Mouse (Mus musculus) neural tube, embryonic 12.5 days (tissue): ENCODE measurements at regions not wholly inside any gene's neighbourhood (a gene's known extent, or its start where the extent isn't known, plus 50 kb on each side); places are given as distances from the start of the nearest gene placed in this dataset.
A peak's percentile ranks its signal among the peaks of the same experiment; 100 is the strongest.

Experiments used
- ATAC-seq: fragments of 200-750 bp; cut with Nextera tagmentation; 2 replicates; pipeline ENCODE4 v1.8.0; 2017; ENCODE audit warnings: low read depth, mild to moderate bottlenecking, moderate TSS enrichment, moderate library complexity; ENCODE audit not compliant: low FRiP score
- H3K27ac ChIP-seq: fragments of 300-500 bp; sonication (generic); 2 replicates; pipeline ENCODE4 v1.5.1; 2016
- H3K27me3 ChIP-seq: fragments of 300-500 bp; sonication (generic); replicated peaks from 2 replicates; pipeline ENCODE4 v1.6.1; 2016; ENCODE audit warnings: mild to moderate bottlenecking
- H3K36me3 ChIP-seq: fragments of 300-500 bp; sonication (generic); 2 replicates; pipeline ENCODE4 v1.6.1; 2016; ENCODE audit warnings: mild to moderate bottlenecking
- H3K4me1 ChIP-seq: fragments of 300-500 bp; sonication (generic); 2 replicates; pipeline ENCODE4 v1.6.1; 2016
- H3K4me2 ChIP-seq: fragments of 300-500 bp; sonication (generic); replicated peaks from 2 replicates; pipeline ENCODE4 v1.6.1; 2016; ENCODE audit warnings: mild to moderate bottlenecking
- H3K4me3 ChIP-seq: fragments of 300-500 bp; sonication (generic); 2 replicates; pipeline ENCODE4 v1.5.1; 2016
- H3K9ac ChIP-seq: fragments of 300-500 bp; sonication (generic); 2 replicates; pipeline ENCODE4 v1.6.1; 2016; ENCODE audit warnings: mild to moderate bottlenecking
- H3K9me3 ChIP-seq: fragments of 300-500 bp; sonication (generic); 2 replicates; pipeline ENCODE4 v1.6.1; 2016; ENCODE audit warnings: mild to moderate bottlenecking
- WGBS: fragments of 180-500 bp; shearing (Covaris S2); methylation state at CpG from one replicate; pipeline ENCODE4 v1.1.7; 2016; 5-methylcytosine and 5-hydroxymethylcytosine counted together

- no peaks in the 10 kb centered on the region for H3K9me3 ChIP-seq
- H3K36me3 ChIP-seq = no peaks in the 10 kb centered on the region
- ATAC-seq = no peak
- H3K9ac ChIP-seq = no peak overlapping the region
- no peaks in the 10 kb centered on the region for H3K27me3 ChIP-seq
- H3K4me3 ChIP-seq = no peak overlapping the region
- no peak overlapping the region for H3K27ac ChIP-seq
- WGBS = 81% methylated on average over 4 of the region's 4 CpGs
- no peaks in the 10 kb centered on the region for H3K4me1 ChIP-seq
- no peak overlapping the region for H3K4me2 ChIP-seq
Measured at GRCm38 (mm10) chr8:7760987-7761386, 900.1 kb downstream of the Efnb2 start.

- no peaks in the 10 kb centered on the region for H3K36me3 ChIP-seq
- H3K4me2 ChIP-seq = no peak overlapping the region
- H3K9ac ChIP-seq = no peak overlapping the region
- no peaks in the 10 kb centered on the region for H3K27me3 ChIP-seq
- ATAC-seq = no peak
- no peak overlapping the region for H3K4me3 ChIP-seq
- WGBS = 82% methylated on average over 2 of the region's 2 CpGs
- H3K9me3 ChIP-seq = no peaks in the 10 kb centered on the region
- no peaks in the 10 kb centered on the region for H3K4me1 ChIP-seq
- H3K27ac ChIP-seq = no peak overlapping the region
Measured at GRCm38 (mm10) chr8:7732726-7733125, 928.3 kb downstream of the Efnb2 start.

DNA sequence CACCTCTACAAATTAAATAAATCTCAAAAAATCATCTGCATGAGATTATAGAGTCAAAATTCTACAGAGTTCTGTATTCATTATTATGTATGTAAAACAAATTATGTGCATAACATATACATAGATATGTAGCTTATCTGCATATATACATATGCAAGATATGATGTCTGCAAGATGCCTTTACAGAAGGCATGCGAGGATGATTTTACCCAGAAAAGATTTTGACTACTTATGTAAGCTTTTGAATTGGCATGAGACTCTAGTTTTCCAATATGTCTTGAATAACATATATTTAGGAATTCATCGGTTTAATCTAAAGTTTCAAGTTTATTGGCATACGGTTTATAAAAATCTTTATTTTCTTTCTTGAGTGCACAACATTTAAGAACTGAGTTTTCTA is 939.2 kb downstream of the Efnb2 start:
- Histone ChIP-seq H3K27me3 (no peaks in the 10 kb centered on the region), H3K4me1 (no peaks in the 10 kb centered on the region), H3K4me3 (no peak overlapping the region), H3K9ac (no peak overlapping the region), H3K9me3 (no peaks in the 10 kb centered on the region), H3K36me3 (no peaks in the 10 kb centered on the region), H3K4me2 (no peak overlapping the region), H3K27ac (no peak overlapping the region)
- no peak for ATAC-seq
- WGBS = 96% methylated on average over 3 of the region's 3 CpGs

DNA sequence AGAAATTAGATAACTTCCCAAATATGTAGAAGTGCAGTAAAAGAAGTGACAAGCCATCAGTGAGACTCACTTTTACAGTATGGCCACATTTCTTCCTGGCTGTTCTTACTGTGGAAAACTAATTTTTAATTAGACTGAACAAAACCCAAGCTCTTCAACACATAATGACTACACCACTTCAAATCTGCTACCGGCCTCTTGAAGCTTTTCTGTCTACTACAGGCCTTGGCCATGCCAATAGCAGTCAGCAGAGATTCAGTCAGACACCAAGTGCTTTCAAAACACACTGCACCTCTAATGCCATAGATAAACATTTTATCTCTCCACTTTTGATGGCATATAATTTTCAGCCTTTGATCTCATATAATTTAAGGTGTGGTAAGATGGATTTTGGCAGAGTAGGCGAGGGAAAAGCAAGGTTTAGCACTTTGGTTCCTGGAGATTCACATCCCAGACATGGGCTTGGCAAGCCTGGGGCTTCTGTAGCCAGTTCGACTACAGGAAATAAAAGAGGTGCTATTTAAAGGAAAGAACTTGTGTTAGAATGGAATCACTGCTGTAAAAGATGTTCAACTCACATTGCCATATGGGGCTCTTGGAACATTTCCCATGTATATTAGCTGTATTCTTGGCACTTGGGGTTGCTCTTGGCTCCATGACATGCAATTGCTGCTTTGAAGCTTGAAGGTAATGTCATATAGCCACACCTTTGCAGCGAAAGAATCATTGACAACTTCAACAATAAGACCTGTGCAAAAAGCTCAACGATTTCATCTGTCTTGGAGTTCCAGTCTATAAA is 941.9 kb downstream of the Efnb2 start:
- WGBS = 88% methylated on average over 5 of the region's 5 CpGs

DNA sequence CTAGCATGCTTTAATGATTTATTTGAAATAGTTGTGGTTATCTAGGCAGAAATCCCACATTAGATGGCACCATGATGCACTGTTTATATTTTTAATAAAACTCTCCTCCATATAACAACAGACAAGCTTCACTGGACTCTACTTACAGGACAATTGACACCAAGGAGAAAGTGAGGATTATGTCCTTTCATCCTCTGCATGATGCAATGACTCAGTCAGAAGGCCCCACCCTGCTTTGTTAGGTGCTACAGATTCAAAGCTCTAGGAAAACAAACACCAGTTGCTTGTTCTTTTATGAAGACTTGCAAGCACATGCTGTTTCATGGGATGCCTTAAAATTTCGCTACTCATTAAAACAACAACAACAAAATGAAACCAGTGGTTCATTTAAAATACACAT is 950.3 kb downstream of the Efnb2 start:
- no peaks in the 10 kb centered on the region for H3K36me3 ChIP-seq
- 63% methylated on average over 1 of the region's 1 CpGs for WGBS
- no peaks in the 10 kb centered on the region for H3K4me1 ChIP-seq
- no peak overlapping the region for H3K4me2 ChIP-seq
- H3K9me3 ChIP-seq = no peaks in the 10 kb centered on the region
- H3K9ac ChIP-seq = no peak overlapping the region
- H3K4me3 ChIP-seq = no peak overlapping the region
- no peaks in the 10 kb centered on the region for H3K27me3 ChIP-seq
- ATAC-seq = no peak
- H3K27ac ChIP-seq = no peak overlapping the region

More for the DNA sequence above, 941.9 kb downstream of the Efnb2 start:
- no peaks in the 10 kb centered on the region for H3K27me3 ChIP-seq
- H3K4me1 ChIP-seq = no peaks in the 10 kb centered on the region
- no peak overlapping the region for H3K4me3 ChIP-seq
- H3K9me3 ChIP-seq = no peaks in the 10 kb centered on the region
- no peak overlapping the region for H3K9ac ChIP-seq
- H3K27ac ChIP-seq = no peak overlapping the region
- H3K36me3 ChIP-seq = no peaks in the 10 kb centered on the region
- no peak for ATAC-seq
- H3K4me2 ChIP-seq = no peak overlapping the region

GRCm38 (mm10) chr8:7709406-7709805 is 951.6 kb downstream of the Efnb2 start:
- ATAC-seq = no peak
- H3K9ac ChIP-seq = no peak overlapping the region
- no peaks in the 10 kb centered on the region for H3K9me3 ChIP-seq
- no peak overlapping the region for H3K27ac ChIP-seq
- no peaks in the 10 kb centered on the region for H3K27me3 ChIP-seq
- WGBS = 79% methylated on average over 1 of the region's 1 CpGs
- H3K4me1 ChIP-seq = no peaks in the 10 kb centered on the region
- no peaks in the 10 kb centered on the region for H3K36me3 ChIP-seq
- H3K4me2 ChIP-seq = no peak overlapping the region
- H3K4me3 ChIP-seq = no peak overlapping the region

DNA sequence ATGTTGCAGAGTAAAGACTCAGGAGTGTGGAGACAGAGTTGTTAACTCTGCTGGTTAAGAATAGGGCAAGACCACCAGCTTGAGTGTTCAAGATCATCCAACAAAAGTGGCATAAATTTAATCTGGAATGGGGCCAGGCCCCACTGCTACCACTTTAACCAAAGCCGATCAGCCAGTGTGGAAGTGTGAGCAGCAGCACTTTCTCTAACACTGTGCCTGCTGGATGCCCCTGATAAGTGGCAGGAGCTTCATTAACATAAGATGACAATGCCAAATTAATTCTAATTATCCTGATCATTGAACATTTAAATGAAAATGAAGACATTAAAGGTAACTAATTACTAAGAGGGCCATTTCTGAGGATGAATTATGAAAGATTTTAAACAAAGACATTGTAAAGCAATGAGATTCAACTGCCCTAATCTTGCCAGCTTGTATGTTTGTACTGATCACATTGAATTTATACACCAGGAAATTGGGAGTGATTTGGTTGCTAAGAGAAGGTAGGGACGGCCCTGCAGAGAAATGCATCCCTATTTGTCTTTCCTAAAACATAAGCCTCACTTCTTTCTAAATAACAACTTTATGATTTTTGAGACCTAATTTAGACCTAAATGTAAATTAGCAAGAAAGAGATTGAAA is 969.6 kb downstream of the Efnb2 start:
- Histone ChIP-seq H3K4me3 (no peak overlapping the region), H3K9ac (no peak overlapping the region), H3K36me3 (no peaks in the 10 kb centered on the region), H3K4me1 (no peaks in the 10 kb centered on the region; the same call in 1 of the 2 replicates), H3K4me2 (no peak overlapping the region), H3K27me3 (no peaks in the 10 kb centered on the region), H3K27ac (no peak overlapping the region), H3K9me3 (no peaks in the 10 kb centered on the region)
- WGBS = 58% methylated on average over 2 of the region's 2 CpGs
- ATAC-seq = peak; percentile 89

GRCm38 (mm10) chr8:7653804-7654203 is 1007.2 kb downstream of the Efnb2 start:
- no peaks in the 10 kb centered on the region for H3K9me3 ChIP-seq
- H3K4me1 ChIP-seq = no peaks in the 10 kb centered on the region
- no peak for ATAC-seq

More at GRCm38 (mm10) chr8:7653804-7654203, 1007.2 kb downstream of the Efnb2 start:
- Histone ChIP-seq H3K4me3 (no peak overlapping the region), H3K4me2 (no peak overlapping the region), H3K9ac (no peak overlapping the region), H3K27me3 (no peaks in the 10 kb centered on the region), H3K36me3 (no peaks in the 10 kb centered on the region), H3K27ac (no peak overlapping the region)
